Mouse (Mus musculus) erythroblast, embryonic 14.5 days (primary cell): ENCODE measurements around the gene Tubg1. TPM values are rescaled to one million over a fixed set of nuclear protein-coding genes. Genes with fewer than 3 reads are reported as not detected.
A peak's percentile ranks its signal among the peaks of the same experiment; 100 is the strongest.

Experiments
- H3K27me3 ChIP-seq: 2 replicates; pipeline ENCODE4 v1.6.1; 2012; ENCODE audit warnings: inconsistent platforms; ENCODE audit not compliant: control insufficient read depth
- H3K36me3 ChIP-seq: 2 replicates; pipeline ENCODE4 v1.6.1; 2012; ENCODE audit warnings: mild to moderate bottlenecking, inconsistent platforms; ENCODE audit not compliant: control insufficient read depth
- H3K4me1 ChIP-seq: 2 replicates; pipeline ENCODE4 v1.6.1; 2012; ENCODE audit warnings: inconsistent platforms; ENCODE audit not compliant: control insufficient read depth
- H3K4me3 ChIP-seq: replicated peaks from 2 replicates; pipeline ENCODE3; 2012; ENCODE audit warnings: moderate library complexity, mild to moderate bottlenecking, inconsistent platforms
- H3K9me3 ChIP-seq: 2 replicates; pipeline ENCODE4 v1.6.1; 2012; ENCODE audit warnings: low read length, inconsistent platforms, mixed read lengths; ENCODE audit not compliant: control insufficient read depth
- GATA1 ChIP-seq: IDR thresholded peaks from 2 replicates; pipeline ENCODE4 v1.6.1; 2012; ENCODE audit warnings: low read length, inconsistent platforms, mixed read lengths
- TAL1 ChIP-seq: IDR thresholded peaks from 3 replicates; pipeline ENCODE4 v1.6.1; 2012; ENCODE audit warnings: low read length, inconsistent platforms, mixed read lengths
- polyA plus RNA-seq: library from polyadenylated mRNA; stranded (reverse); fragments of >175 nt; gene quantifications from 2 replicates; pipeline ENCODE4 v1.2.3, GENCODE M21; 2012

The Tubg1 gene
- 22.0 and 23.7 TPM in 2 replicates for polyA plus RNA-seq

DNA sequence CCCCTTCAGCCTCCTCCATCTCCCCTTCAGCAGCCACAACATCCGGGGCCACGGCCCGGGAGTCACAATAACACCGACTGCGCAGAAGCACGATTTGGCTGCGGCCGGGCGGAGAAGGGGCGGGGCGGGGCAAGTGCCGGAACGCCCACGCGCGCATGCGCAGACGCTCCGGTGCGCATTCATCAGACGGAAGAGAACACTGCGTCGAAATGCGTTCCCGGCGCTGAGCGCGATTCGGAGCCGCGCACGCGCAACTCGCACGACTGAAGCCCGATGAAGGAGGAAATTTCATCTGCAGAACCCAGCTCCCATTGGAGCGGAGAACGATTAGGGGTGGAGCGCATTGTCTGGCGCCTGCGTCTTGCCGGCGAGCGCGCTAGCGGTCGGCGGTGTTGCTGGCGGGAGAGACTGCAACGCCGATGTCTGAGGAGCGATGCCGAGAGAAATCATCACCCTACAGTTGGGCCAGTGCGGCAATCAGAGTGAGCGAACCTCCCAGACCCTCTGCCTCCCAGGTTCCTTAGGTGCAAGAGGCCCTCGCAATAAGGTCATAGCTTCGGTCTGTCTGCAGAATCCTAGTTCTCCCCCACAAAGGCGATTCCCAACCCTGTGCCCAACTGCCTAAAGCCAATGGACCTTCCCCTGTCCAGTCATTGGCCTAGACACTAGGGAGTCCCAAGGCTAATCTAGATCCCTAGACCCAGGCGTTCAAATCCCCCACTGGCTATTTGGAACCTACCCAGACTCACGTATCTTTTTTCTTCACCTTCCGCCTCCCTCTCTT is at the start of gene Tubg1, which contains the start of gene Retreg3:
Tubg1 (plus strand) TSS at position 178 of the 784 bp plus-strand sequence.
Retreg3 (minus strand) TSS at position 133 of the 784 bp plus-strand sequence.
- H3K36me3 ChIP-seq = peaks cover 66% of the 10 kb centered on the region
- no peaks in the 10 kb centered on the region for H3K9me3 ChIP-seq
- peak within 1 kb of the TSS; percentile 88 for H3K4me3 ChIP-seq
- peaks cover 54% of the 10 kb centered on the region for H3K4me1 ChIP-seq
- TF ChIP-seq GATA1 (no peak; the same call in 1 of the 2 replicates), TAL1 (no peak)
- H3K27me3 ChIP-seq = no peaks in the 10 kb centered on the region

GRCm38 (mm10) chr11:101070189-101070527 is 49.6 kb upstream of the Tubg1 start:
- H3K9me3 ChIP-seq = peaks cover 4% of the 10 kb centered on the region; the same call in 1 of the 2 replicates
- H3K4me1 ChIP-seq = peaks cover 46% of the 10 kb centered on the region
- no peak for TF ChIP-seq TAL1
- H3K4me3 ChIP-seq = peak overlapping the region; percentile 81
- H3K27me3 ChIP-seq = peaks cover 61% of the 10 kb centered on the region
- H3K36me3 ChIP-seq = peaks cover 12% of the 10 kb centered on the region

DNA sequence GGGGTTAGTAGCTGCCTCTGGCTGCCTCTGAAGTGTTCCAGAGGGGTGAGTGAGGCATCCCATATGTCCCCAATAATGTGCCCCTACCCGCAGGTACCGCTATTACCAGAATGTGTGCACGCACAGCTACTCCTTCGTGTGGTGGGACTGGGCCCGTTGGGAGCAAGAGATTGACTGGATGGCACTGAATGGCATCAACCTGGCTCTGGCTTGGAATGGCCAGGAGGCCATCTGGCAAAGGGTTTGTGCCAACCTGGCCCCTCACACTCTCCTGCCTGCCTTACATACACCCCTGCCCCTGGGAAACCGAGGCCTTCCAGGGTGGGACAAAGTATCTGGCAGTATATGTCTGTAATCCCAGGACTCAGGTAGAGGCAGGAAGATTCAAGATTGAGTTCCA is 48.8 kb upstream of the Tubg1 start:
- peaks cover 61% of the 10 kb centered on the region for H3K27me3 ChIP-seq
- no peak for TF ChIP-seq TAL1
- no peak overlapping the region for H3K4me3 ChIP-seq
- H3K9me3 ChIP-seq = peaks cover 4% of the 10 kb centered on the region; the same call in 1 of the 2 replicates
- peaks cover 5% of the 10 kb centered on the region for H3K36me3 ChIP-seq
- H3K4me1 ChIP-seq = peaks cover 38% of the 10 kb centered on the region

DNA sequence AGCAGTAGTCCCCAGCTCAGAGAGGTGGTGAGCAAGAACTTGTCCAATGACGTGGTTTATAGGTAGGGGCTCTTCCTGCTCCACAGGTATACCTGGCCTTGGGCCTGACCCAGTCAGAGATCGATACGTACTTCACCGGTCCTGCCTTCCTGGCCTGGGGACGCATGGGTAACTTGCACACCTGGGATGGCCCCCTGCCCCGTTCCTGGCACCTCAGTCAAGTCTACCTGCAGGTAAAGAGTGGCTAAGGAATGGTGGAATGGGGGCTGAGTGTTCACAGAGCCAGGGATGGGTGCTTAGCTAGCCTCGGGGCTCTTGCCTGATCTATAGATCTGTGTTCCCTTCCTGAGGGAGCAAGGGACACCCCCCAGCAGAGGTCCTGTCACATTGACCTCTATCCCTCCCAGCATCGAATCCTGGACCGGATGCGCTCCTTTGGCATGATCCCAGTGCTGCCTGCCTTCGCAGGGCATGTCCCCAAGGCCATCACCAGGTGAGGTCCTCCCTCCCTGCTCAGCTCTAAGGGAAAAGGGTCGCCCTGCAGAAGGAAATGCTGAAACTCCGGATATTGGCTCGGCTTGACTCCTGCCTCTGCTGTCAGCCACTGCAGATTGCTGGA is 47.8 kb upstream of the Tubg1 start:
- peaks cover 70% of the 10 kb centered on the region for H3K27me3 ChIP-seq
- H3K36me3 ChIP-seq = no peaks in the 10 kb centered on the region
- no peak overlapping the region for H3K4me3 ChIP-seq
- peaks cover 29% of the 10 kb centered on the region for H3K4me1 ChIP-seq
- H3K9me3 ChIP-seq = peaks cover 4% of the 10 kb centered on the region; the same call in 1 of the 2 replicates
- TF ChIP-seq TAL1 (no peak), GATA1 (no peak)

GRCm38 (mm10) chr11:101078121-101078520 is 41.6 kb upstream of the Tubg1 start, which contains the start of gene Hsd17b1:
Gene Hsd17b1, plus strand, starts transcription at chr11:101078411.
- Histone ChIP-seq H3K9me3 (peaks cover 9% of the 10 kb centered on the region; the same call in 1 of the 2 replicates), H3K4me3 (no peak within 1 kb of the TSS), H3K4me1 (peaks cover 22% of the 10 kb centered on the region), H3K36me3 (no peaks in the 10 kb centered on the region), H3K27me3 (peaks cover 73% of the 10 kb centered on the region)
- no peak for TF ChIP-seq TAL1
- TF ChIP-seq GATA1 = no peak

GRCm38 (mm10) chr11:101079746-101080145 is 40.0 kb upstream of the Tubg1 start:
- Histone ChIP-seq H3K36me3 (peaks cover 7% of the 10 kb centered on the region), H3K27me3 (peaks cover 62% of the 10 kb centered on the region), H3K4me3 (no peak overlapping the region), H3K4me1 (peaks cover 36% of the 10 kb centered on the region), H3K9me3 (peaks cover 9% of the 10 kb centered on the region; the same call in 1 of the 2 replicates)
- no peak for TF ChIP-seq GATA1
- no peak for TF ChIP-seq TAL1

DNA sequence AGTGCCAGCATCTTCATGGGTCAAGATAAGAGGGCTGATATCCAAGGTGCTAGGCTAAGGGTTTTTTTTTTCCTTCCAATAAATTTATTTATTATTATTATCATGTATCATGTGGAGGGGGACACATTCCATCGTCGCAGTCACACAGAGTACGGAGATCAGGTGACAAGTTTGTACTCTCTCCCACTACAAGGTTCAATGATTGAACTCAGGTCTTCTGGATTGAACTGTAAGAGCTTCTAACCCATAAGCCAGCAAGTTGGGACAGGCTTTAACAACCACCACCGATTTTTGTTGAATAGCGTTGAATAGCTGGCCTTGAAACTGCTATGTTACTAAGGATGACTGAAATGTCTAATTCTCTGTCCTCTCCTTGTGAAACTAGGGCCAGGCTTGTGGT is 39.3 kb upstream of the Tubg1 start:
- Histone ChIP-seq H3K36me3 (peaks cover 12% of the 10 kb centered on the region), H3K27me3 (peaks cover 62% of the 10 kb centered on the region), H3K4me3 (no peak overlapping the region), H3K4me1 (peaks cover 41% of the 10 kb centered on the region), H3K9me3 (peaks cover 9% of the 10 kb centered on the region; the same call in 1 of the 2 replicates)
- TF ChIP-seq TAL1 = no peak

DNA sequence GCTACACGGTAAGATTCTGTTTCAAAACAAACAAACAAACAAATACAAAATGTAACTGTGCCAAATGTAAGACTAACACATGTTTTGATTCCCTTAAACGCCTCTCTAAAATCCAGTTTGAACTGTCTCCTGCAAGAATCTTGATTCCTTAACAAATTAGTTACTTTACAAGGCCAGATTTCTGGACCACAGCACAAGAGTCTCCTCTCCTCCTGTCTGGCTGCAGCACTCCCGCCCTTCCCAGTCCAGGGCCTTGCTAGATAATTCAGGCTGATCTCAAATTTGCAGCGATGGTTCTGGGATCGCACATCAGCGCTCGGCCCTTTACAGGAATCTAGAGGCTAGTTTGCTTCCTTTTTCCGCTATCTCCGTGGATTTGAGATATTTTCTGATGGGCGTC is 38.1 kb upstream of the Tubg1 start:
- peaks cover 9% of the 10 kb centered on the region; the same call in 1 of the 2 replicates for H3K9me3 ChIP-seq
- H3K27me3 ChIP-seq = peaks cover 56% of the 10 kb centered on the region
- H3K4me3 ChIP-seq = peak overlapping the region; percentile 80
- TF ChIP-seq TAL1 (no peak), GATA1 (no peak)
- H3K4me1 ChIP-seq = peaks cover 54% of the 10 kb centered on the region
- peaks cover 21% of the 10 kb centered on the region for H3K36me3 ChIP-seq
